Mouse (Mus musculus): ENCODE data around the gene Tmem206. TPM values are rescaled to one million over a fixed set of nuclear protein-coding genes. Genes with fewer than 3 reads are reported as not detected.
A peak's percentile ranks its signal among the peaks of the same experiment; 100 is the strongest.

The Tmem206 gene
- polyA plus RNA-seq, 1 experiment from 2014 or later: 76.4 TPM

GRCm38 (mm10) chr1:191384786-191385430, 59.2 kb downstream of the Tmem206 start:
- peaks cover 80% of the 10 kb centered on the region for H3K79me2 ChIP-seq (ENCODE audit: inconsistent target)
- 93% methylated on average over 7 of the region's 10 CpGs for WGBS (ENCODE audit: missing documents)
- H3K27ac ChIP-seq: no peak overlapping the region
- no peaks in the 10 kb centered on the region for H3K36me3 ChIP-seq (ENCODE audit: inconsistent target)
- no peak overlapping the region for H3K4me3 ChIP-seq (ENCODE audit: inconsistent target)

GRCm38 (mm10) chr1:191391311-191391710, 65.6 kb downstream of the Tmem206 start:
- peaks cover 83% of the 10 kb centered on the region for H3K79me2 ChIP-seq (ENCODE audit: inconsistent target)
- no peaks in the 10 kb centered on the region for H3K36me3 ChIP-seq (ENCODE audit: inconsistent target)
- 26% methylated on average over 3 of the region's 3 CpGs for WGBS (ENCODE audit: missing documents)
- no peak overlapping the region for H3K27ac ChIP-seq
- no peak overlapping the region for H3K4me3 ChIP-seq (ENCODE audit: inconsistent target)

- Histone ChIP-seq H3K27ac (no peak overlapping the region), H3K79me2 (ENCODE audit: inconsistent target) (peaks cover 76% of the 10 kb centered on the region)
- 58% methylated on average over 2 of the region's 3 CpGs for WGBS (ENCODE audit: missing documents)
Observed at GRCm38 (mm10) chr1:191393536-191393935, 67.8 kb downstream of the Tmem206 start.

GRCm38 (mm10) chr1:191394126-191394525, 68.4 kb downstream of the Tmem206 start:
- no peaks in the 10 kb centered on the region for H3K36me3 ChIP-seq (ENCODE audit: inconsistent target)
- H3K27ac ChIP-seq: peak overlapping the region; percentile 69; the same call in 1 of the 2 replicates
- H3K4me3 ChIP-seq (ENCODE audit: inconsistent target): peak overlapping the region; percentile 83
- peaks cover 70% of the 10 kb centered on the region for H3K79me2 ChIP-seq (ENCODE audit: inconsistent target)
- WGBS (ENCODE audit: missing documents): 5% methylated on average over 2 of the region's 2 CpGs

More at GRCm38 (mm10) chr1:191393536-191393935, 67.8 kb downstream of the Tmem206 start:
- H3K4me3 ChIP-seq (ENCODE audit: inconsistent target): no peak overlapping the region
- no peaks in the 10 kb centered on the region for H3K36me3 ChIP-seq (ENCODE audit: inconsistent target)

GRCm38 (mm10) chr1:191395200-191395599, 69.5 kb downstream of the Tmem206 start:
- H3K4me3 ChIP-seq (ENCODE audit: inconsistent target): peak overlapping the region; percentile 83
- H3K79me2 ChIP-seq (ENCODE audit: inconsistent target): peaks cover 59% of the 10 kb centered on the region
- H3K27ac ChIP-seq: peak overlapping the region; percentile 69
- 0% methylated on average over 1 of the region's 1 CpGs for WGBS (ENCODE audit: missing documents)
- H3K36me3 ChIP-seq (ENCODE audit: inconsistent target): no peaks in the 10 kb centered on the region

- H3K4me3 ChIP-seq (ENCODE audit: inconsistent target): peak overlapping the region; percentile 83
- no peaks in the 10 kb centered on the region for H3K36me3 ChIP-seq (ENCODE audit: inconsistent target)
- H3K79me2 ChIP-seq (ENCODE audit: inconsistent target): peaks cover 51% of the 10 kb centered on the region
- WGBS (ENCODE audit: missing documents): under 1% methylated on average over 33 of the region's 43 CpGs
- peak overlapping the region; percentile 69 for H3K27ac ChIP-seq
Observed at GRCm38 (mm10) chr1:191395871-191396433, 70.2 kb downstream of the Tmem206 start.

- Histone ChIP-seq H3K36me3 (ENCODE audit: inconsistent target) (no peaks in the 10 kb centered on the region), H3K79me2 (ENCODE audit: inconsistent target) (peaks cover 46% of the 10 kb centered on the region), H3K27ac (no peak overlapping the region), H3K4me3 (ENCODE audit: inconsistent target) (no peak overlapping the region; the same call in 1 of the 2 replicates)
- 2% methylated on average over 61 of the region's 74 CpGs for WGBS (ENCODE audit: missing documents)
Observed at GRCm38 (mm10) chr1:191396446-191396845, 70.7 kb downstream of the Tmem206 start.

- Histone ChIP-seq H3K4me3 (ENCODE audit: inconsistent target) (peak overlapping the region; percentile 65), H3K79me2 (ENCODE audit: inconsistent target) (peaks cover 39% of the 10 kb centered on the region), H3K27ac (peak overlapping the region; percentile 96), H3K36me3 (ENCODE audit: inconsistent target) (no peaks in the 10 kb centered on the region)
- under 1% methylated on average over 59 of the region's 82 CpGs for WGBS (ENCODE audit: missing documents)
Observed at GRCm38 (mm10) chr1:191396897-191397849, 71.5 kb downstream of the Tmem206 start.

Other genes starting within 250 kb of the Tmem206 start
- 3.0 to 7.3 TPM (median 5.6 TPM) in 3 replicates for gene Batf3, start 228.1 kb upstream of the Tmem206 start, polyA plus RNA-seq (2018)
- not detected in 3 replicates for gene Fam71a, start 161.1 kb upstream of the Tmem206 start, polyA plus RNA-seq (2018)
- 201 to 678 TPM (median 211 TPM) in 3 replicates for gene Atf3, start 107.9 kb upstream of the Tmem206 start, polyA plus RNA-seq (2018)
- gene Nenf, start 7.7 kb upstream of the Tmem206 start, polyA plus RNA-seq (2018): 30.8 to 55.9 TPM (median 45.1 TPM) in 3 replicates
- 61.7 to 74.4 TPM (median 71.0 TPM) in 3 replicates for gene Ppp2r5a, start 77.4 kb downstream of the Tmem206 start, polyA plus RNA-seq (2018)
- 0.82 to 15.2 TPM (median 2.0 TPM) in 3 replicates for gene Dtl, start 249.6 kb downstream of the Tmem206 start, polyA plus RNA-seq (2018)
- gene Ints7, start 249.7 kb downstream of the Tmem206 start, polyA plus RNA-seq (2018): 8.0 to 16.2 TPM (median 13.5 TPM) in 3 replicates

Data from macrophage (primary cell).